Mouse (Mus musculus) neural tube, embryonic 14.5 days (tissue): ENCODE measurements around the gene 1700013G24Rik. TPM values are rescaled to one million over a fixed set of nuclear protein-coding genes. Genes with fewer than 3 reads are reported as not detected.
A peak's percentile ranks its signal among the peaks of the same experiment; 100 is the strongest.

Experiments used
- ATAC-seq: fragments of 200-750 bp; cut with Nextera tagmentation; 2 replicates; pipeline ENCODE4 v1.8.0; 2017; ENCODE audit warnings: low read depth, mild to moderate bottlenecking, moderate TSS enrichment, moderate library complexity
- H3K27ac ChIP-seq: fragments of 300-500 bp; sonication (generic); 2 replicates; pipeline ENCODE4 v1.5.1; 2014; ENCODE audit warnings: low read depth, mild to moderate bottlenecking, control low read depth, low read length, moderate library complexity, mixed read lengths
- H3K27me3 ChIP-seq: fragments of 300-500 bp; sonication (generic); 2 replicates; pipeline ENCODE4 v1.6.1; 2014; ENCODE audit warnings: low read length; ENCODE audit not compliant: control insufficient read depth, insufficient read depth
- H3K36me3 ChIP-seq: fragments of 300-500 bp; sonication (generic); 2 replicates; pipeline ENCODE4 v1.6.1; 2014; ENCODE audit warnings: low read length, mixed read lengths; ENCODE audit not compliant: control insufficient read depth, insufficient read depth
- H3K4me1 ChIP-seq: fragments of 300-500 bp; sonication (generic); 2 replicates; pipeline ENCODE4 v1.6.1; 2014; ENCODE audit warnings: low read length; ENCODE audit not compliant: control insufficient read depth, insufficient read depth
- H3K4me2 ChIP-seq: fragments of 300-500 bp; sonication (generic); 2 replicates; pipeline ENCODE4 v1.6.1; 2014; ENCODE audit warnings: mild to moderate bottlenecking, low read depth, low read length, control low read depth
- H3K4me3 ChIP-seq: fragments of 300-500 bp; sonication (generic); 2 replicates; pipeline ENCODE4 v1.5.1; 2014; ENCODE audit warnings: low read depth, low read length, control low read depth, mixed read lengths
- H3K9ac ChIP-seq: fragments of 300-500 bp; sonication (generic); replicated peaks from 2 replicates; pipeline ENCODE4 v1.6.1; 2014; ENCODE audit warnings: low read depth, mild to moderate bottlenecking, control low read depth, low read length, mixed read lengths
- H3K9me3 ChIP-seq: fragments of 300-500 bp; sonication (generic); 2 replicates; pipeline ENCODE4 v1.6.1; 2016; ENCODE audit warnings: low read length; ENCODE audit not compliant: control insufficient read depth
- WGBS: fragments of 180-500 bp; shearing (Covaris S2); extraction: QIAGEN DNeasy Blood & Tissue Kit; methylation state at CpG from one replicate; pipeline ENCODE4 v1.1.7; 2014; 5-methylcytosine and 5-hydroxymethylcytosine counted together
- polyA plus RNA-seq: library from polyadenylated mRNA; unstranded; fragments of >200 nt; fragmentation: Nextera tagmentation; extraction: Ambion mirVana; gene quantifications from 2 replicates; pipeline ENCODE4 v1.2.1, GENCODE M21; 2014

Gene 1700013G24Rik
- polyA plus RNA-seq, 1 experiment from 2014 or later, result not detected

DNA sequence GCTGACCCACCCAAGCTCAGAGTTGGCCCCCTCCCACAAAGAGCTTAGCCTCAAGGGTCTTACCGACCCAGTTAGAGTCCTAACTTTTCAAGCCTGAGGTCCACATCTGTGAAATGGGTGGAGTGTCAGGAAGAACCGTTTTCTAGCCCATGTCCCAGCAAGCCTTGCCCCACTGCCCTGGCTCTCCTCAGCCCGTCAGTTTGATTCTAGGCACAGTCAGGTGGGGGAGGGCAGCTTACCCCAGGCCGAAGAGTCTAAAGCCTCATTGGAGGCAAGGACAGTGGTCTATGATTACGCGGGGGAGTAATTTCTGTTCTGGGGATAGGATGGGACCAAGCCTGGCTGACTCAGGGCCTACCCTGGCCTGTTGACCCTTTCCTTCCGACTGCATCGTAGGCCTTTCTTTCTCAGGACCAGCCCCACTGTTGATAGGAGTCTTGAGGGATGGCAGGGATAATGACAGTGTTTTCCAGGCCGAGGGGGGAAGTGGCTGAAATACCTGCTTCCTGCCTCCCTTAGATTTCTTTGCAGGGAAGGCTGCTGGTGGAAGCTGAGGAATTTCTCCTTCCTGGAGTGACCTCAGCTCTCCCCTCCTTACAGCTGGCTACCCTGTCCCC, 17.7 kb downstream of the 1700013G24Rik start:
- Histone ChIP-seq H3K4me2 (peak overlapping the region; percentile 89; the same call in 1 of the 2 replicates), H3K27me3 (no peaks in the 10 kb centered on the region), H3K27ac (no peak overlapping the region), H3K9ac (no peak overlapping the region), H3K4me1 (peaks cover 7% of the 10 kb centered on the region; the same call in 1 of the 2 replicates), H3K4me3 (no peak overlapping the region), H3K36me3 (no peaks in the 10 kb centered on the region), H3K9me3 (no peaks in the 10 kb centered on the region)
- no peak for ATAC-seq
- WGBS, result 73% methylated on average over 9 of the region's 9 CpGs

DNA sequence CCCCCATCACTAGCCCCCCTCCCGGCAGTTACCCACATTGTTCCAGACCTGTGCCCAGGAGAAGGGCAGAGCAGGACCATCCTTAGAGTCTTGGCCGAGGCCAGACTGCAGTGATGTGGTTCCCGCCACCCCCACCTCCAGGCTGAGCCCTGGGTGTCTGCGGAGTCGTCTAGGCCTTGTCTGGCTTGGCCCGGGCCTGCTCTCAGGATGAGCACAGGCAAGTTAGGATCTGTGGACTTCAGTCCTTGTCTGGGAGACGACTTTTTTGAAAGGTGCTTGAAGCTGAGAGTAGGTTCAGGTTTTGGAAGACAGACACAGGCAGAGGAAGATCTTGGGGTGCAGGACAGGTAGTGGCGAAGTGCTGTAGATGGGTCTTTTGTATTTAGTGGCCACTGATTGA, 18.2 kb downstream of the 1700013G24Rik start:
- no peak for ATAC-seq
- H3K4me3 ChIP-seq, result no peak overlapping the region
- WGBS, result 73% methylated on average over 8 of the region's 8 CpGs
- H3K4me2 ChIP-seq, result no peak overlapping the region
- no peaks in the 10 kb centered on the region for H3K36me3 ChIP-seq
- no peak overlapping the region for H3K27ac ChIP-seq
- H3K4me1 ChIP-seq, result peaks cover 9% of the 10 kb centered on the region
- H3K27me3 ChIP-seq, result no peaks in the 10 kb centered on the region
- H3K9me3 ChIP-seq, result no peaks in the 10 kb centered on the region
- no peak overlapping the region for H3K9ac ChIP-seq

DNA sequence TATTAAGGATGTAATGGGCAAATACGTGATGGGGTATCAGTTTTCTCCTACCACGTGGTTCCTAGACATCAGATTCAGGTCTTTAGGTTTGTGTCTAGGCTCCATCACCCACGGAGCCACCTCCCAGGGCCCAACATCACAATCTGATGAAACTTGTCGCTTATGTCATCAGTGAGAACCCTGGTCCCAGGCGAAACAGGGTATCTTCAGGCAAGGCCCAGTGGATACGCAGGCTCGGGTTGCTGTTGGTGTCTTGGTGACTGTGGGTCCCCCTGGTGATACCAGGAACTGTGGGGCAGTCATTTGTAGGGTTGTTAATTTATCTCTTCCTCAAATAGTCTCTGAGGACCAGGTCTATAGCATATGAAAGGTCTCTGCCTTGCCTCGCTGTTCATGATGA, 20.2 kb downstream of the 1700013G24Rik start:
- no peak for ATAC-seq
- Histone ChIP-seq H3K9me3 (no peaks in the 10 kb centered on the region), H3K9ac (no peak overlapping the region), H3K27ac (no peak overlapping the region), H3K4me3 (no peak overlapping the region), H3K27me3 (no peaks in the 10 kb centered on the region), H3K4me1 (peaks cover 16% of the 10 kb centered on the region), H3K4me2 (no peak overlapping the region), H3K36me3 (no peaks in the 10 kb centered on the region)
- 91% methylated on average over 8 of the region's 8 CpGs for WGBS

DNA sequence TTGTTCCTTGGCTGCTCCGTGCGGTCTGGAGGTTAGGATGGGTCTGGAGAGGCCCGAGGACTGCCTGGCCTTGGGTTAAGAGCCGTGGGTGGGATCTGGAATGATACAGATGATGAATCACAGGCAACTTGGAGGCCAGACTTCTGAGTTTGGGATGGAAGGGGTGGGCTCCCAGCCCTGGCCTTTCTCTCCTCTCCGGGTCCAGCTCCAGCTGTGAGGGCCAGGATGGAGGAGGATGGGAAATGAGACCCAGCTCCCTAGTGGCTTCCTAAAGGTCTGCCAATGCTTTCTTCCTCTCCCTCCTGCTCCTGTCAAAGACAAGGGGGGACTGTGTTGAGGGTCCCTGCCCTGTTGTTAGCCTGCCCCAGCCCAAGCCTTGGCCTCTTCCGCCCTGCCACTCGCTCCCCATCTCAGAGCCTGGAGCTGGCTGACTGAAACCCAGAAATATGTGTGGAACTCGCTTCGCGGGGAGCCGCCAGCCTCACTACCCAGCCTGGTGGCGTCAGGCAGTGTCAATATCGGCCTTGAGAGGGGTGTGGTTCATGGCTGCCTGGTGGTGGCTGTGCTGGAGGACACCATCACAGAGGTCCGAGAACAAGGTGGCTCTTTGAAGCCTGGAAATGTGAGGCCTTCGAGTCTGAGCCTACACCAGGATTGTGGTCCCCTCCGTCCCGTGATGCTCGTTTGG, 20.8 kb downstream of the 1700013G24Rik start:
- WGBS, result 76% methylated on average over 18 of the region's 18 CpGs
- no peaks in the 10 kb centered on the region for H3K27me3 ChIP-seq
- no peak overlapping the region for H3K4me3 ChIP-seq
- no peak overlapping the region for H3K27ac ChIP-seq
- peaks cover 15% of the 10 kb centered on the region for H3K4me1 ChIP-seq
- no peaks in the 10 kb centered on the region for H3K9me3 ChIP-seq
- H3K4me2 ChIP-seq, result no peak overlapping the region
- no peak for ATAC-seq
- no peaks in the 10 kb centered on the region for H3K36me3 ChIP-seq
- H3K9ac ChIP-seq, result no peak overlapping the region

DNA sequence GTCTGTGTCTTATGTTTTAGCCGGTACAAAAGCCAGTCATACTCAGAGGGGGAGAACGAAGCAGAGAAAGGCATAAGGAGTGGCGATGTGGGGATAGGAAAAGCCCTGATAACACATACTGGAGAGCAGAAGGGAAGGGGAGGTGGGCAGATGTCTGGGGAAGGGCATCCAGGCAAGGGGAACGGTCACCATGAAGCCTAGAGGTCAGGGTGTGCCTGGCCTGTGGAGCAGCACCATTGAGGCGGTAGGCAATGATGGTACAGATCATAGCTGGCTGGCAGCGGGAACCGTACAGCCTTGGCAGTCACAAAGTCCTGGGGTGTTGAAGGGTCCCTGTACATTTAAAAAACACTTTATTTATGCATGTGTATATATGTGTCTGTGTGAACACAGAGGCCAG, 21.6 kb downstream of the 1700013G24Rik start:
- ATAC-seq, result no peak
- 96% methylated on average over 7 of the region's 7 CpGs for WGBS
- Histone ChIP-seq H3K4me1 (peaks cover 9% of the 10 kb centered on the region), H3K27me3 (no peaks in the 10 kb centered on the region), H3K36me3 (no peaks in the 10 kb centered on the region), H3K9me3 (no peaks in the 10 kb centered on the region), H3K9ac (no peak overlapping the region), H3K4me3 (no peak overlapping the region), H3K4me2 (no peak overlapping the region), H3K27ac (no peak overlapping the region)

DNA sequence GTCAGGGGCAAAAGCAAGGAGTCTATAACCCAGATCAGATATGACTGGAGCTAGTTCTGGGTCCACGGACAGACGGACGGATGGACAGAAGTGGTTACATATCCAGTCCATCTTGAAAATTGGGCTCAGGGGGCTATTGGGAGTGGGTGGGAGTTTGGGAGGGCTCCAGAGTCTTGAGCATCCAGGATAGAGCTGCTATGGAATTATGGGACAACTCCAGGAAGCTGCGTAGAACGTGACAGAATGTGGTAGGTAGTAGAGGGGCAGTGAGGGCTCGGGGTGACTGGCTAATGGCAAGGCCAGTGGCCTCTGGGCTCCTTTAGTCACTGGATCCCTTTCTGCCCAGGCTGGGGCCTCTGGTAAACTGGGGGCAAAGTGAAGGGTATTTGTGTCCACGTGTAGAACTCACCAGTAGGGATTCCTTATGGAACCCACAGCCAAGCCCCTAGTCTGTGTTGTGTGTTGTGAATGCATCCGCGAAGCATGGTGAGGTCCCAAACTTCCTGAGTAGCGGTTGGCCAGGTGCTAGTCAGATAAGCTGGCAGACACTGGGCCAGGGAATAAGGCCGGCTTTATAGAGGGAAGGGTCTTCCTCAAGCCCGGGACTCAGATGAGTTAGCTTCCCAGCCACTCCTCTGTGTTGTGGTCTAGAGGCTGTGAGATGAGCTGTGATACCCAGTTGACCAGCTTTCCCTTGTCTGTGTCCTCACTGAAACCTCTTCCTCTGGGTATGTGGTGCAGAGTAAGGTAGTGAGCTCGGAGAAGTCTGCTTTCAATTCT, 22.4 kb downstream of the 1700013G24Rik start:
- WGBS, result 87% methylated on average over 13 of the region's 13 CpGs

DNA sequence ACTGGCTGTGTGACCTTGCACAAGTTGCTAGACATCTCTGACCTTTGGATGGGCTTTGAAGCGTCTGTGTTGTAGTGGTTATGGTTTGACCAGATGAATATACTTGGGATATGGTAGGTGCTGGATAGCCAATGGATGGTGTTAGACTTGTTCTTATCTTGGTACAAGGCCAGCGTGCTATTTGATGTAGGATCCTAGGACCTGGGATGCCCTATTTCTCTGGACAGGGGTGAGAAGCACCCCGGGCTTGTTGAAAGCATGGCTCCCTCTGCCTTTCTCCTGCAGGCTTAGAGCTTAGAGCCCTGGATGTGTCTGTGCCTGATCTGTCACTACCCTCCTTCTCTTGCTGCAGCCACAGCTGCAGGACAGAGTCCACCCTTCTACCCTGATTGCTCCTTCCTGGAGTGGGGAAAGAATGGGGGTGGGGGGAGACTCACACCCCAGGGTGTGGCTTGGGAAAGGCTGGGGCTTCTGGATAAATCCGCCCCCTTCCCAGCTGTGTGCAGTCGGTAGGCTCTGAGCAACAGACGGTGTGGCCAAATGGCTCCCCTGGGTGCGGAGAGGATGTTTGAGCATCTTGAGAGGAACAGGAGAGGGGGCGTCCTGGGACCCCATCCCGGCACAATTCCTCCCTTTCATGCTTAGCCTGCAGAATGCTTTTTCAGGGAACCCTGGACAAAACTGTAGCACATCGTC, 23.1 kb downstream of the 1700013G24Rik start:
- H3K27me3 ChIP-seq, result no peaks in the 10 kb centered on the region
- peak; percentile 46; the same call in 1 of the 2 replicates for ATAC-seq
- H3K9me3 ChIP-seq, result no peaks in the 10 kb centered on the region
- H3K4me1 ChIP-seq, result peaks cover 9% of the 10 kb centered on the region
- H3K27ac ChIP-seq, result no peak overlapping the region; the same call in 1 of the 2 replicates
- H3K4me2 ChIP-seq, result peak overlapping the region; percentile 15; the same call in 1 of the 2 replicates
- H3K4me3 ChIP-seq, result no peak overlapping the region
- 30% methylated on average over 10 of the region's 10 CpGs for WGBS
- H3K9ac ChIP-seq, result no peak overlapping the region
- H3K36me3 ChIP-seq, result no peaks in the 10 kb centered on the region

More for the DNA sequence above, 22.4 kb downstream of the 1700013G24Rik start:
- H3K9me3 ChIP-seq, result no peaks in the 10 kb centered on the region
- no peak overlapping the region for H3K9ac ChIP-seq
- no peaks in the 10 kb centered on the region for H3K27me3 ChIP-seq
- no peak overlapping the region for H3K27ac ChIP-seq
- peaks cover 9% of the 10 kb centered on the region for H3K4me1 ChIP-seq
- no peak overlapping the region for H3K4me2 ChIP-seq
- H3K36me3 ChIP-seq, result no peaks in the 10 kb centered on the region
- no peak overlapping the region for H3K4me3 ChIP-seq
- no peak for ATAC-seq

DNA sequence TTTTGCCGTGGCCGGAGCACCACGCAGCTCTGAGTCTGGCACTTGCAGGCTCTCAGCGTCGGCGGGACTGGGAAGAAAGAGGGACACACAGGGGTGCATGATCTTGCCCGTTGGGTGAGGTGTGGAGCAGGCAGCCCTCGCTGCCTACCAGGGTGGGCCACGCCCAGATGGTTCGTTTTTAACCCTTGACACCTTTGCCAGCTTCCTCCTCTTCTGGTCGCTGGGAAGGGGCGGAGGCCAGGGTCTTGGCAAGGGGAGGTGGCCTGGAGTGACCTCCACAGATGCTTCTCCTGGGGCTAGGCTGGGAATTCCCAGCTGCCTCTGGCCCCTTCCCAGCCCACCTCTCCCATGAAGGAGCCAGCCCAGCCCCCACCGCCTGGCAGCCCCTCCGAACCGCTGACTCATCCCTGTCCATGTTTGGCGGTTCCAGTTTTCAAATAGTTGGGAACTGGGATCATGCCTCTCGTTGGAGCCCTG, 23.7 kb downstream of the 1700013G24Rik start:
- Histone ChIP-seq H3K27ac (no peak overlapping the region; the same call in 1 of the 2 replicates), H3K4me2 (peak overlapping the region; percentile 15; the same call in 1 of the 2 replicates), H3K4me3 (no peak overlapping the region), H3K9ac (no peak overlapping the region), H3K27me3 (no peaks in the 10 kb centered on the region), H3K9me3 (no peaks in the 10 kb centered on the region), H3K4me1 (peaks cover 9% of the 10 kb centered on the region), H3K36me3 (no peaks in the 10 kb centered on the region)
- 16% methylated on average over 17 of the region's 17 CpGs for WGBS
- ATAC-seq, result no peak
